ENCODE assay signal across 29 mouse cellular contexts in genomic region chr1:154843427-154843826, GRCm38 (mm10). TPM values are rescaled to one million over a fixed set of nuclear protein-coding genes. Genes with fewer than 3 reads are reported as not detected.
DNase-seq lines count a peak whose midpoint lies in the region; ATAC-seq and TF ChIP-seq lines count a peak whose summit lies in the region.
"Had no signal": no experiment of that assay in that cellular context is flagged by ENCODE, and none has a peak within 500 bp of the region (broad histone marks: within the 10 kb centered on the region; RNA-seq: fewer than 3 reads in every experiment).

No protein-coding gene starts in this region.

- 23% methylated on average over 2 of the region's 2 CpGs for WGBS in forebrain, embryonic 14.5 days
- 69% methylated on average over 2 of the region's 2 CpGs for WGBS in forebrain, embryonic 11.5 days
- 82% methylated on average over 2 of the region's 2 CpGs for WGBS in kidney, postnatal 0 days

- no peak for TF ChIP-seq POLR2A in myocyte (IDR thresholded peaks at IDR 0.05; ENCODE audit: insufficient read length, low read depth)

- no peak overlapping the region for H3K27ac ChIP-seq in forebrain, embryonic 14.5 days (ENCODE audit: low read depth, low read length)
- H3K27ac ChIP-seq in forebrain, embryonic 11.5 days (ENCODE audit: low read depth, low read length): no peak overlapping the region
- H3K27ac ChIP-seq in kidney, postnatal 0 days: no peak overlapping the region
- H3K27ac ChIP-seq: embryonic facial prominence, embryonic 13.5 days; forebrain, embryonic 12.5 days; hindbrain, embryonic 12.5 days; hindbrain, postnatal 0 days; intestine, embryonic 15.5 days; liver, embryonic 15.5 days; neural tube, embryonic 15.5 days had no signal

- H3K27me3 ChIP-seq in forebrain, embryonic 14.5 days (replicated peaks; ENCODE audit: control insufficient read depth, insufficient read depth, low read length): no peaks in the 10 kb centered on the region
- H3K27me3 ChIP-seq in forebrain, embryonic 11.5 days (ENCODE audit: control insufficient read depth, insufficient read depth, low read length): no peaks in the 10 kb centered on the region
- H3K27me3 ChIP-seq in kidney, postnatal 0 days (ENCODE audit: insufficient read depth, low read length): no peaks in the 10 kb centered on the region
- H3K27me3 ChIP-seq in E14TG2a.4 (ENCODE audit: insufficient read depth, low read length) (peaks cover 3% of the 10 kb centered on the region; the same call in 1 of the 2 replicates), myocyte (ENCODE audit: control insufficient read depth, insufficient read depth, insufficient read length) (no peaks in the 10 kb centered on the region)
- H3K27me3 ChIP-seq: forebrain, embryonic 12.5 days; hindbrain, embryonic 12.5 days; intestine, embryonic 15.5 days; liver, embryonic 15.5 days; neural tube, embryonic 15.5 days had no signal

- no peaks in the 10 kb centered on the region for H3K79me2 ChIP-seq in myocyte (ENCODE audit: control insufficient read depth, insufficient read depth)

- peak; percentile 30 for DNase-seq in forebrain, embryonic 14.5 days (ENCODE audit: low spot score)
- DNase-seq in forebrain, embryonic 11.5 days (ENCODE audit: low spot score): no peak
- peak; percentile 12 for DNase-seq in kidney, postnatal 0 days (ENCODE audit: low spot score)
- DNase-seq in kidney, adult 18-20 months: no peak
- no peak for DNase-seq in layer of hippocampus, postnatal 25 days (ENCODE audit: extremely low spot score in 1 of 2, low spot score in 1 of 2)
- DNase-seq: adrenal gland, adult 8-10 months; cerebellum, adult 11 months; cerebellum, adult 9-10 months; embryo, embryonic 11 days; gastrocnemius, postnatal 10 days; heart, postnatal 10 days; kidney, adult 8-10 months; kidney, postnatal 25 days; lung, embryonic 14.5 days; lung, postnatal 14 days; midbrain, embryonic 14.5 days; right cerebral cortex, adult 18-20 months; spleen, adult 18-20 months; thymus, postnatal 25 days had no signal

- no peak overlapping the region for H3K4me3 ChIP-seq in forebrain, embryonic 14.5 days (ENCODE audit: low read depth, low read length)
- no peak overlapping the region for H3K4me3 ChIP-seq in forebrain, embryonic 11.5 days (ENCODE audit: low read depth, low read length)
- H3K4me3 ChIP-seq in kidney, postnatal 0 days (replicated peaks; ENCODE audit: low read depth, low read length): no peak overlapping the region
- H3K4me3 ChIP-seq in E14TG2a.4 (replicated peaks; ENCODE audit: low read length) (peak overlapping the region; percentile 10; the same call in 1 of the 2 replicates), myocyte (no peak overlapping the region)
- H3K4me3 ChIP-seq: embryonic facial prominence, embryonic 13.5 days; erythroblast, embryonic 14.5 days; forebrain, embryonic 12.5 days; hindbrain, embryonic 12.5 days; intestine, embryonic 15.5 days; liver, embryonic 15.5 days; neural tube, embryonic 15.5 days had no signal

- no peaks in the 10 kb centered on the region for H3K36me3 ChIP-seq in forebrain, embryonic 14.5 days (ENCODE audit: control insufficient read depth, insufficient read depth, low read length)
- no peaks in the 10 kb centered on the region for H3K36me3 ChIP-seq in forebrain, embryonic 11.5 days (ENCODE audit: control insufficient read depth, insufficient read depth, low read length)
- H3K36me3 ChIP-seq in kidney, postnatal 0 days (ENCODE audit: insufficient read depth, low read length): no peaks in the 10 kb centered on the region
- H3K36me3 ChIP-seq in E14TG2a.4 (ENCODE audit: insufficient read depth, low read length) (no peaks in the 10 kb centered on the region), myocyte (ENCODE audit: control insufficient read depth, insufficient read depth) (no peaks in the 10 kb centered on the region)
- H3K36me3 ChIP-seq: embryonic facial prominence, embryonic 13.5 days; forebrain, embryonic 12.5 days; hindbrain, embryonic 12.5 days; intestine, embryonic 15.5 days; liver, embryonic 15.5 days; neural tube, embryonic 15.5 days had no signal

- no peak overlapping the region for H3ac ChIP-seq in myocyte (ENCODE audit: control insufficient read depth, insufficient read length)

- H3K4me2 ChIP-seq in forebrain, embryonic 14.5 days (ENCODE audit: low read length): no peak overlapping the region
- H3K4me2 ChIP-seq in forebrain, embryonic 11.5 days (ENCODE audit: low read depth, low read length, severe bottlenecking): no peak overlapping the region
- H3K4me2 ChIP-seq in kidney, postnatal 0 days (ENCODE audit: low read length): no peak overlapping the region
- H3K4me2 ChIP-seq in myocyte (ENCODE audit: low read depth): no peak overlapping the region
- H3K4me2 ChIP-seq: embryonic facial prominence, embryonic 13.5 days; forebrain, embryonic 12.5 days; hindbrain, embryonic 12.5 days; intestine, embryonic 15.5 days; liver, embryonic 15.5 days; lung, embryonic 14.5 days; neural tube, embryonic 15.5 days had no signal

- H3K9me3 ChIP-seq in forebrain, embryonic 14.5 days (replicated peaks; ENCODE audit: control insufficient read depth, low read length): no peaks in the 10 kb centered on the region
- H3K9me3 ChIP-seq in forebrain, embryonic 11.5 days (ENCODE audit: control insufficient read depth, low read length): no peaks in the 10 kb centered on the region
- H3K9me3 ChIP-seq in kidney, postnatal 0 days (replicated peaks; ENCODE audit: low read length): no peaks in the 10 kb centered on the region
- H3K9me3 ChIP-seq in E14TG2a.4 (ENCODE audit: low read length): no peaks in the 10 kb centered on the region
- H3K9me3 ChIP-seq: embryonic facial prominence, embryonic 13.5 days; forebrain, embryonic 12.5 days; hindbrain, embryonic 12.5 days; intestine, embryonic 15.5 days; liver, embryonic 15.5 days; neural tube, embryonic 15.5 days had no signal

- H3K4me1 ChIP-seq in forebrain, embryonic 14.5 days (ENCODE audit: control insufficient read depth, insufficient read depth, low read length): no peaks in the 10 kb centered on the region
- H3K4me1 ChIP-seq in forebrain, embryonic 11.5 days (replicated peaks; ENCODE audit: control insufficient read depth, insufficient read depth, low read length): peaks cover 2% of the 10 kb centered on the region; the same call in 1 of the 2 replicates
- H3K4me1 ChIP-seq in kidney, postnatal 0 days (replicated peaks; ENCODE audit: insufficient read depth, low read length): no peaks in the 10 kb centered on the region
- H3K4me1 ChIP-seq in E14TG2a.4 (replicated peaks; ENCODE audit: low read depth, low read length): peaks cover 28% of the 10 kb centered on the region
- H3K4me1 ChIP-seq: hindbrain, embryonic 12.5 days; intestine, embryonic 15.5 days; liver, embryonic 15.5 days; neural tube, embryonic 15.5 days had no signal

- no peak for ATAC-seq in forebrain, embryonic 14.5 days
- no peak for ATAC-seq in forebrain, embryonic 11.5 days (replicated peaks; ENCODE audit: low FRiP score)
- ATAC-seq in kidney, postnatal 0 days (replicated peaks; ENCODE audit: low FRiP score, low read depth): no peak
- ATAC-seq: hindbrain, postnatal 0 days; intestine, embryonic 15.5 days had no signal

- no peak for TF ChIP-seq CTCF in kidney, postnatal 0 days (IDR thresholded peaks at IDR 0.05; ENCODE audit: low read depth)
- no peak for TF ChIP-seq CTCF in E14TG2a.4 (conservative IDR thresholded peaks at IDR 0.05; ENCODE audit: low read length)

- H3K9ac ChIP-seq in forebrain, embryonic 14.5 days (ENCODE audit: low read length): no peak overlapping the region
- no peak overlapping the region for H3K9ac ChIP-seq in forebrain, embryonic 11.5 days (ENCODE audit: low read length)
- no peak overlapping the region for H3K9ac ChIP-seq in kidney, postnatal 0 days (ENCODE audit: low read depth, low read length)
- H3K9ac ChIP-seq: embryonic facial prominence, embryonic 13.5 days; forebrain, embryonic 12.5 days; hindbrain, embryonic 12.5 days; intestine, embryonic 15.5 days; liver, embryonic 15.5 days; lung, embryonic 14.5 days; neural tube, embryonic 15.5 days had no signal

TF ChIP-seq in myocyte, 11 proteins besides CTCF, POLR2A, EP300 and RAD21:
- TF ChIP-seq MYOG (IDR thresholded peaks at IDR 0.05; ENCODE audit: control insufficient read depth in 1 of 3, insufficient read depth in 1 of 3, insufficient read length in 2 of 3, low read depth in 2 of 3): peak in 1 of 3 experiments; percentile 22
- TF ChIP-seq MYOD1 (IDR thresholded peaks at IDR 0.05; ENCODE audit: control insufficient read depth in 1 of 3, insufficient read length in 2 of 3, low read depth in 2 of 3): peak; percentile 2 to 69 (median 9)
- TF ChIP-seq MAX (IDR thresholded peaks at IDR 0.05; ENCODE audit: low read depth): no peak

RNA-seq across cellular contexts. Expression of gene Cacna1e, which starts 40.9 kb away (rescaled TPM):
- 6.7 and 13.9 TPM in 2 replicates for polyA plus RNA-seq in forebrain, embryonic 14.5 days (2014; fragmentation: Nextera tagmentation; extraction: Ambion mirVana)
- 1.4 and 1.7 TPM in 2 replicates for polyA plus RNA-seq in forebrain, embryonic 11.5 days (2014; fragmentation: Nextera tagmentation; extraction: Ambion mirVana)
- 0.03 and 0.05 TPM in 2 replicates for polyA plus RNA-seq in kidney, postnatal 0 days (2015; fragmentation: Nextera tagmentation; extraction: Ambion mirVana)
- not detected for polyA plus RNA-seq in myocyte (2012; fragmentation: generic; extraction: Trizol)
- total RNA-seq in layer of hippocampus, postnatal 25 days (2021): 100 to 1,000 TPM; 165 to 231 TPM
- polyA plus RNA-seq: erythroblast, embryonic 14.5 days had no signal

Comparison
In these comparisons a context has a peak if more than half of its experiments do, and no peak if none do; other contexts are left out.
1. DNase-seq: peak in forebrain, embryonic 14.5 days (single experiment) and kidney, postnatal 0 days (single experiment); none in forebrain, embryonic 11.5 days (single experiment), kidney, adult 18-20 months (single experiment) and layer of hippocampus, postnatal 25 days (0 of 2).